Mouse (Mus musculus) WW6 (cell line): Measurements from ENCODE around the gene Golga4.

ENCODE experiments used
- DNase-seq: peaks from one replicate; pipeline ENCODE4 v3.0.0-alpha.2; 2013; ENCODE audit warnings: low read depth, low spot score

The Golga4 gene

DNA sequence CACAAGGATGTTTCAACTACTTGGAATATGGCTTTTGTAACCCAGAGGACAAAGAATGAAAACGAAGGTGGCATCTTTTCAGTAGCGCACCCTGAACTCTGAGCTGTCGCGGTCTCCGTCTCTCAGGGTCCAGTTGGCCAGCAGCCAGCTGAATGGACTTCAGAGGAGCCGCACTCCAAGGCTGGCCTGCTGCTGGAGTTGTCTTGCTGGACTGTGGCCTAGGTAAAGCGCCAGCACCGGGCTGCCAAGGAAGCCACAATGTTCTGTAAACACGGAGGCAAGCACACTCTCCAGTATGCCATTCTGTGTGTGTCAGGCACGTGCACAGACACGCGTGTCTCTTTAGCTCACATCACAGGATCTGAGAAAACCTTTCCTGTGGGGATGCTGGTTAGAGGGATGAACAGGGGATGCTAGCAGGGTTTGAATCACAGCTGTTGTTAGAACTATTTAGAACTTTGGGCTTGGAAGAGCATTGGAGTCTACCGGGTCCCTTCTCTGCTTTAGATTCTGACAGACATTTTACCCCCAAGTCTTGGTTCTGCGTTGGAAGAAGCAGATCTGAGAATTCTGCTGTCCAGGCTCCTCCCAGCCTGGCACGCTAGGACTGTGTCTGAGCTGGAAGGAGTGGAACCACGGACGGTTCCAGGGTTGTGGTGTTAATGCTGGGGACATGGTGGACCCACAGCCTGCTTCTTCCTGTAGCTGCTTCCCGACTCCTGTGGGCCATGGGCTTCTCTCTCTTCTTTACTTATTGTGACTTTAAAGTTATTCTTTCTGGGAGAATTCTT lies 116.5 kb downstream of the Golga4 start:
- DNase-seq, result no peak

DNA sequence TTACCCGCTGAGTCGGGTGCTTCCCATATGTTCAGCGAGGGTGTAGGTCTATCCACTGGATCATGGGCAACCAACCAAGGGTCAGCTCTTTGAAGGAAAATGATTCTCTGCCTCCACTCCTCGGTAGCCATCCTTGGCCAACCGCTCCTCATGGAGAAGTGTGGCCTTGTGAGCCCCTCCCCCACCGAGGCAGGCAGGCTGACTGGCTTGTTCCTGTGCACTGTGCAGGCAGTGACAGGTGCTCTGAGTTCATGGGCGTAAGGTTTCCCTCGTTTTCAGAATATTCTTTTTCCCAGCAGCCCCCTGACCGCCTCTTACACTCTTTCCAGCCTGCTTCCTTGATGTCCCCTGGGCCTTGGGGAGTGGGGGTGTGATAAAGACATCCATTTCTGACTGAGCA lies 117.4 kb downstream of the Golga4 start:
- DNase-seq, result no peak

GRCm38 (mm10) chr9:118624146-118624545 lies 118.1 kb downstream of the Golga4 start:
- no peak for DNase-seq

- no peak for DNase-seq
These were observed 123.8 kb downstream of the Golga4 start for GRCm38 (mm10) chr9:118629763-118630379.
